Mouse (Mus musculus) liver, postnatal 0 days (tissue): ENCODE measurements at regions not wholly inside any gene's neighbourhood (a gene's known extent, or its start where the extent isn't known, plus 50 kb on each side); places are given as distances from the start of the nearest gene placed in this dataset.

ENCODE experiments used
- CTCF ChIP-seq: sonication (generic); IDR thresholded peaks from 2 replicates; pipeline ENCODE4 v1.5.1; 2016; ENCODE audit warnings: antibody characterized with exemption, low read depth
- EP300 ChIP-seq: IDR thresholded peaks from 2 replicates; pipeline ENCODE4 v1.6.1; 2016; ENCODE audit warnings: antibody characterized with exemption, low read depth, mild to moderate bottlenecking

DNA sequence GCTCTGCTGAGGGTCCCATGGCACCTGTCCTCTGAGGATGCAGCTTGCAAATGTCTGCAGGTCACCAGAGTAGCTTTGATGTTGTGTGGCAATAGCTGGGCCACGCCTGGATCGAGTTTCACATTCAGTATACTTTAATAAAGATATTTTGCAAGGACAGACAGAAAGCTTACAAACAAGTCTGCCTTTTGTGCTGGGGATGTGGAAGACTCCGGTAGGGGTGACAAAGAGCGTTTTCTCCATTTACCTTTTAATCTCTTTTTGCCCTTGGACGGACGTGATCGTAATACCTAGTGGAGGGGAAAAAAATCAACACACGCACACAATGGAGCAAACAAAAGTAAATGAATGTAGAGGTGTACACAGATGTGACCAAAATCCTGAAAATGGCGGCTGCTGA lies 75.3 kb upstream of the Unc5a start:
- TF ChIP-seq CTCF, result no peak
- no peak for TF ChIP-seq EP300
